Mouse (Mus musculus): ENCODE measurements around the gene Fam71e1.

GRCm38 (mm10) chr7:44534242-44534641 lies 37.9 kb downstream of the Fam71e1 start:
- no peak for TF ChIP-seq CTCF (IDR thresholded peaks at IDR 0.05; ENCODE audit: borderline replicate concordance, control insufficient read depth, extremely low read depth, insufficient read depth, low read length, poor library complexity)
- no peak for TF ChIP-seq POLR2A (IDR thresholded peaks at IDR 0.05; ENCODE audit: control insufficient read depth, extremely low read depth, insufficient read depth, low read length, poor library complexity)
